Mouse (Mus musculus) CH12.LX (cell line): ENCODE measurements around the gene Hist2h4. TPM values are rescaled to one million over a fixed set of nuclear protein-coding genes. Genes with fewer than 3 reads are reported as not detected.

Source experiments
- DNase-seq: peaks from one replicate; pipeline ENCODE4 v3.0.0-alpha.2; 2013; ENCODE audit errors: extremely low read depth
- H3K27ac ChIP-seq: 2 replicates; pipeline ENCODE4 v1.5.1; 2012; ENCODE audit warnings: low read depth, mild to moderate bottlenecking, control low read depth, moderate library complexity; ENCODE audit not compliant: insufficient read depth
- H3K27me3 ChIP-seq: replicated peaks from 2 replicates; pipeline ENCODE3; 2012; ENCODE audit warnings: inconsistent platforms
- H3K36me3 ChIP-seq, 2 experiments: replicated peaks in 1 of 2; 2 replicates each; pipeline versions ENCODE3 to v1.6.1; 2012; ENCODE audit warnings: inconsistent platforms in 1 of 2, low read length in 1 of 2, mild to moderate bottlenecking in 1 of 2, mixed read lengths in 1 of 2, moderate library complexity in 1 of 2; ENCODE audit not compliant: control insufficient read depth in 1 of 2, insufficient read depth in 1 of 2
- H3K4me1 ChIP-seq, 2 experiments: 2 replicates each; pipeline ENCODE4 v1.6.1; 2012; ENCODE audit warnings: inconsistent platforms in 1 of 2, moderate library complexity in 1 of 2; ENCODE audit not compliant: insufficient read depth in 2 of 2, control insufficient read depth in 1 of 2
- H3K4me2 ChIP-seq: 2 replicates; pipeline ENCODE4 v1.6.1; 2012; ENCODE audit warnings: low read depth, mild to moderate bottlenecking, control low read depth; ENCODE audit not compliant: poor library complexity, insufficient read depth, severe bottlenecking
- H3K4me3 ChIP-seq, 3 experiments: fragments of 150-350 bp in 1 of 3; sonication (generic) in 1 of 3; replicated peaks in 1 of 3; 2 replicates each; pipeline versions ENCODE3 to v1.5.1; 2011 to 2012; ENCODE audit warnings: low read depth in 2 of 3, low read length in 2 of 3, mild to moderate bottlenecking in 2 of 3, moderate library complexity in 2 of 3, control low read depth in 1 of 3, improper control_type of control experiment in 1 of 3, inconsistent platforms in 1 of 3, mixed read lengths in 1 of 3; ENCODE audit not compliant: poor library complexity in 1 of 3
- H3K79me2 ChIP-seq: replicated peaks from 2 replicates; pipeline ENCODE4 v1.6.1; 2012; ENCODE audit warnings: mild to moderate bottlenecking, moderate library complexity; ENCODE audit not compliant: control insufficient read depth, poor library complexity, insufficient read depth, severe bottlenecking; ENCODE audit errors: extremely low read depth
- H3K9ac ChIP-seq: 2 replicates; pipeline ENCODE4 v1.6.1; 2012; ENCODE audit warnings: low read depth, mild to moderate bottlenecking, control low read depth, moderate library complexity; ENCODE audit not compliant: insufficient read depth
- H3K9me3 ChIP-seq: replicated peaks from 2 replicates; pipeline ENCODE3; 2012; ENCODE audit warnings: low read length, inconsistent platforms, mixed read lengths
- CHD1 ChIP-seq: IDR thresholded peaks from 2 replicates; pipeline ENCODE4 v1.6.1; 2012; ENCODE audit warnings: low read depth, low read length, improper control_type of control experiment, inconsistent platforms
- CHD2 ChIP-seq: IDR thresholded peaks from 2 replicates; pipeline ENCODE4 v1.6.1; 2011; ENCODE audit warnings: low read length, improper control_type of control experiment
- CTCF ChIP-seq, 2 experiments: IDR thresholded peaks in 1 of 2; conservative IDR thresholded peaks in 1 of 2; 2 replicates each; pipeline ENCODE4 v1.5.1; 2011 to 2012; ENCODE audit warnings: low read depth in 2 of 2, low read length in 2 of 2, improper control_type of control experiment in 1 of 2, inconsistent platforms in 1 of 2, mild to moderate bottlenecking in 1 of 2, moderate library complexity in 1 of 2
- E2F4 ChIP-seq: IDR thresholded peaks from 2 replicates; pipeline ENCODE4 v1.6.1; 2011; ENCODE audit warnings: low read depth, low read length, improper control_type of control experiment; ENCODE audit not compliant: insufficient replicate concordance
- ELF1 ChIP-seq: IDR thresholded peaks from 2 replicates; pipeline ENCODE4 v1.6.1; 2014; ENCODE audit warnings: low read depth, mild to moderate bottlenecking, inconsistent platforms, low read length, improper control_type of control experiment
- GABPA ChIP-seq: IDR thresholded peaks from 2 replicates; pipeline ENCODE4 v1.6.1; 2012; ENCODE audit warnings: low read depth, low read length, improper control_type of control experiment, inconsistent platforms; ENCODE audit not compliant: insufficient replicate concordance
- HCFC1 ChIP-seq: IDR thresholded peaks from 2 replicates; pipeline ENCODE4 v1.6.1; 2012; ENCODE audit warnings: low read depth, mild to moderate bottlenecking, inconsistent platforms, low read length, improper control_type of control experiment
- JUN ChIP-seq: IDR thresholded peaks from 2 replicates; pipeline ENCODE4 v1.6.1; 2011; ENCODE audit warnings: low read depth, mild to moderate bottlenecking, low read length, improper control_type of control experiment, moderate library complexity; ENCODE audit not compliant: insufficient read depth
- KAT2A ChIP-seq: IDR thresholded peaks from 2 replicates; pipeline ENCODE4 v1.6.1; 2012; ENCODE audit warnings: low read length, improper control_type of control experiment, inconsistent platforms; ENCODE audit not compliant: insufficient replicate concordance
- MAFK ChIP-seq: IDR thresholded peaks from 2 replicates; pipeline ENCODE4 v1.6.1; 2011; ENCODE audit warnings: low read length, improper control_type of control experiment; ENCODE audit not compliant: insufficient replicate concordance
- MAX ChIP-seq: IDR thresholded peaks from 2 replicates; pipeline ENCODE4 v1.6.1; 2011; ENCODE audit warnings: low read length, improper control_type of control experiment
- MAZ ChIP-seq: IDR thresholded peaks from 2 replicates; pipeline ENCODE4 v1.6.1; 2012; ENCODE audit warnings: low read depth, mild to moderate bottlenecking, inconsistent platforms, low read length, improper control_type of control experiment, moderate library complexity
- MXI1 ChIP-seq: IDR thresholded peaks from 2 replicates; pipeline ENCODE4 v1.6.1; 2011; ENCODE audit warnings: mild to moderate bottlenecking, low read depth, low read length, improper control_type of control experiment
- MYC ChIP-seq: IDR thresholded peaks from 2 replicates; pipeline ENCODE4 v1.6.1; 2011; ENCODE audit warnings: low read depth, mild to moderate bottlenecking, improper control_type of control experiment, low read length
- NRF1 ChIP-seq: IDR thresholded peaks from 2 replicates; pipeline ENCODE4 v1.6.1; 2014; ENCODE audit warnings: low read depth, mild to moderate bottlenecking, inconsistent platforms, low read length, improper control_type of control experiment, moderate library complexity
- PAX5 ChIP-seq: IDR thresholded peaks from 2 replicates; pipeline ENCODE4 v1.6.1; 2012; ENCODE audit warnings: low read length, inconsistent platforms, mixed read lengths
- POLR2A ChIP-seq: IDR thresholded peaks from 2 replicates; pipeline ENCODE4 v1.6.1; 2011; ENCODE audit warnings: low read depth, mild to moderate bottlenecking, improper control_type of control experiment, low read length
- RCOR1 ChIP-seq: conservative IDR thresholded peaks from 2 replicates; pipeline ENCODE4 v1.6.1; 2012; ENCODE audit warnings: low read depth, mild to moderate bottlenecking, inconsistent platforms, low read length, improper control_type of control experiment
- SIN3A ChIP-seq: IDR thresholded peaks from 2 replicates; pipeline ENCODE4 v1.6.1; 2012; ENCODE audit warnings: low read length, improper control_type of control experiment, inconsistent platforms
- TBP ChIP-seq: conservative IDR thresholded peaks from 2 replicates; pipeline ENCODE4 v1.6.1; 2011; ENCODE audit warnings: low read depth, low read length, improper control_type of control experiment
- ZKSCAN1 ChIP-seq: IDR thresholded peaks from 2 replicates; pipeline ENCODE4 v1.6.1; 2012; ENCODE audit warnings: low read depth, inconsistent platforms, low read length, improper control_type of control experiment, borderline replicate concordance
- ZMIZ1 ChIP-seq: IDR thresholded peaks from 2 replicates; pipeline ENCODE4 v1.6.1; 2012; ENCODE audit warnings: low read depth, mild to moderate bottlenecking, inconsistent platforms, low read length, improper control_type of control experiment
- ZNF384 ChIP-seq: IDR thresholded peaks from 2 replicates; pipeline ENCODE4 v1.6.1; 2012; ENCODE audit warnings: low read depth, low read length, improper control_type of control experiment, inconsistent platforms
- dilution Hi-C: fragments of 300-500 bp; cut with MboI; formaldehyde crosslinking; loops from 2 replicates; pipeline ENCODE4 v1.14.3; 2020; ENCODE audit warnings: low sequenced_read_pairs; ENCODE audit not compliant: extremely low pct_unique_long_range_greater_than_20kb, extremely low pct_ligation_motif_present
- in situ Hi-C: fragments of 300-500 bp; cut with MboI; formaldehyde crosslinking; loops from 3 replicates; pipeline ENCODE4 v1.14.3; 2019; ENCODE audit warnings: low sequenced_read_pairs, low pct_ligation_motif_present, low pct_unique_long_range_greater_than_20kb, mixed read lengths
- polyA plus RNA-seq: library from polyadenylated mRNA; unstranded; fragments of >175 nt; gene quantifications from 2 replicates; pipeline ENCODE4 v1.2.1, GENCODE M21; 2012; ENCODE audit warnings: low read depth; ENCODE audit not compliant: insufficient read length
- total RNA-seq, 2 experiments: library from RNA; depleted of rRNA; stranded (reverse); fragments of 300-350 nt in 1 of 2; fragments of >200 nt in 1 of 2; gene quantifications; 2 replicates each; pipeline ENCODE4 v1.2.3; 2012 to 2014

Gene Hist2h4
- total and polyA plus RNA-seq, 3 experiments = 0.91 to 116 (median 2.5) TPM

GRCm38 (mm10) chr3:96306506-96306905 lies 43.4 kb upstream of the Hist2h4 start:
- peak overlapping the region; percentile 29; the same call in 1 of the 2 replicates for H3K4me2 ChIP-seq
- no peak overlapping the region for H3K9ac ChIP-seq
- in situ Hi-C loops (no loop called here), dilution Hi-C loops (no loop called here)
- no peaks in the 10 kb centered on the region for H3K36me3 ChIP-seq
- no peaks in the 10 kb centered on the region for H3K79me2 ChIP-seq
- peaks cover 8% of the 10 kb centered on the region for H3K27me3 ChIP-seq
- peaks cover 8 to 9% of the 10 kb centered on the region in 2 experiments for H3K4me1 ChIP-seq
- H3K27ac ChIP-seq = no peak overlapping the region
- TF ChIP-seq CTCF (conservative IDR thresholded peaks at IDR 0.05 in 1 of 2, IDR thresholded peaks at IDR 0.05 in 1 of 2; ENCODE audit: low read depth in 2 of 2, low read length in 2 of 2) (no peak), PAX5 (no peak), CHD1 (no peak), ELF1 (no peak), MAX (no peak), E2F4 (no peak), ZKSCAN1 (no peak), KAT2A (no peak), MYC (no peak)
- no peak for DNase-seq
- peak overlapping the region in 1 of 3 experiments; percentile 8 for H3K4me3 ChIP-seq
- no peaks in the 10 kb centered on the region for H3K9me3 ChIP-seq

- dilution Hi-C loops (no loop called here), in situ Hi-C loops (no loop called here)
- H3K4me3 ChIP-seq = no peak overlapping the region
- DNase-seq = no peak
- no peak overlapping the region for H3K4me2 ChIP-seq
- H3K27me3 ChIP-seq = peaks cover 22% of the 10 kb centered on the region
- TF ChIP-seq MXI1 (no peak), PAX5 (no peak), MAFK (no peak)
- H3K4me1 ChIP-seq = peaks cover 10 to 15% of the 10 kb centered on the region in 2 experiments
- H3K9ac ChIP-seq = no peak overlapping the region
- H3K36me3 ChIP-seq = no peaks in the 10 kb centered on the region
- H3K9me3 ChIP-seq = peaks cover 3% of the 10 kb centered on the region
- no peaks in the 10 kb centered on the region for H3K79me2 ChIP-seq
- no peak overlapping the region for H3K27ac ChIP-seq
Observed at GRCm38 (mm10) chr3:96302076-96302475, 39.0 kb upstream of the Hist2h4 start.

GRCm38 (mm10) chr3:96300706-96301529 lies 37.8 kb upstream of the Hist2h4 start:
- Histone ChIP-seq H3K27ac (no peak overlapping the region), H3K27me3 (peaks cover 24% of the 10 kb centered on the region), H3K9me3 (peaks cover 3% of the 10 kb centered on the region), H3K4me2 (peak overlapping the region; percentile 78), H3K4me1 (peaks cover 10 to 15% of the 10 kb centered on the region in 2 experiments), H3K79me2 (no peaks in the 10 kb centered on the region), H3K4me3 (peak overlapping the region; percentile 57 to 64 (median 62)), H3K9ac (peak overlapping the region; percentile 57), H3K36me3 (no peaks in the 10 kb centered on the region)
- DNase-seq = peak; percentile 51
- dilution Hi-C loops = no loop called here
- in situ Hi-C loops = no loop called here
- TF ChIP-seq CTCF (conservative IDR thresholded peaks at IDR 0.05 in 1 of 2, IDR thresholded peaks at IDR 0.05 in 1 of 2; ENCODE audit: low read depth in 2 of 2, low read length in 2 of 2) = no peak
- TF ChIP-seq TBP = 0 out of 2 replicates have a peak, but pooled peaks have one; percentile 23
- 0 out of 2 replicates have a peak, but pooled peaks have one; percentile 44 for TF ChIP-seq ZMIZ1
- peak; percentile 99 for TF ChIP-seq MAFK
- no peak for TF ChIP-seq NRF1
- peak; percentile 65; the same call in 1 of the 2 replicates for TF ChIP-seq RCOR1
- TF ChIP-seq E2F4 = 0 out of 2 replicates have a peak, but pooled peaks have one; percentile 16
- no peak for TF ChIP-seq POLR2A
- peak; percentile 40 for TF ChIP-seq CHD2
- TF ChIP-seq MAZ = 0 out of 2 replicates have a peak, but pooled peaks have one; percentile 56
- TF ChIP-seq ELF1 = peak; percentile 61
- no peak for TF ChIP-seq HCFC1
- no peak; the same call in 1 of the 2 replicates for TF ChIP-seq JUN
- peak; percentile 79; the same call in 1 of the 2 replicates for TF ChIP-seq CHD1
- peak; percentile 46; the same call in 1 of the 2 replicates for TF ChIP-seq SIN3A
- no peak for TF ChIP-seq ZNF384
- TF ChIP-seq GABPA = no peak
- peak; percentile 64 for TF ChIP-seq MXI1
